Mouse (Mus musculus): ENCODE data around the gene Cfap20.
A peak's percentile ranks its signal among the peaks of the same experiment; 100 is the strongest.
"Not testable (repeated sequence)": the region's sequence is repeated elsewhere in the genome, so short reads cannot be mapped to it uniquely, and the experiment has no call there.

The Cfap20 gene

DNA sequence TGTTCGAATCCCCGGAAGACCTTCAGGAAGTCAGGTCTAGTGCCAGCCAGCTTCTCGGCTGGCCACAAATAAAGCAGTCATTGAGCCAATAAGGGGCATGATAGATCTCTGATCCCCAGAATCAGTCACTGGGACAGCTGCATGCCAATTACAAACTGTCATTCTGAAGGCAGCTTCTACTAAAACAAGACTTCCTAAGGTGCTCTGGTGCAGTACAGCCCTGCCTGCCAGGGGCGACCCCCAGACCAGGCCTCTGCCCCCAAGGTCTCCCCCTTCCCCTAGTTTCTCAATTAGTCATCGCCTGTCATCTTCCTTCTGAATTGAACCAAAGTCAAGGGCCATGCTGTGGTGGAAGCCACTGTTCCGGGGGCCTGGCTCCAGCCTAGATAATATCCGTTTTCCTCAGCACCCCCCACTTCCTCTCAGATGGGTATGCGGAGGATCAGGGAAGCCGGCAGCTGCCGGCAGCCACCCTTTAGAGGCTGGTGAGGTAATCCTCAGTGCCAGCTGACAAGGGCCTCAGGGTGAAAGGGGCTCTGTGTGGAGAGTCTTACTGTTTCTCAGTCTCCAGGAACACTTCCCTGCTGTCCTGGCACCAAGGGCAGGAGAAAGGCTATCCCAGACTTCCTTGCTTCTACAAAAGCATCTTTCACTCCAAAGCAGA is 23.2 kb downstream of the Cfap20 start:
- DNase-seq: peak; percentile 82

DNA sequence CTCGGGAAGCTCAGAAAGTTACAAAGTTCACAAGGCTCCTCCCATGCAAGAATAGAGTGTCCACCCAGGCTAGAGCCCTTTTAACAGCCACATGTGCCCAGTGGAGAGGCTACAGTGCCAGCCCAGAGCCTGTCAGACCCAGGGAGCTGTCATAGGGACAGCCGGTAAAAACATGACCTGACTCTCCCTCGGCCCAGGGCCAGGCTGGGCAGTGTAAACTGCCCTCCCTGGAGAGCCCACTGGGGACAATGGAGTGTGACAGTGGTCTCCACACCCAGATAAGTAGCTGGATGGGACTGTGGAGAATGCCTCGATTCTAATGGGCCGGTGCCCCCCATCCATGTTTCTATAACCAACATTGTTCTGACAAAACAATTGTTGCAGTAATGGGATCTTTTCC is 25.2 kb downstream of the Cfap20 start:
- peak; percentile 78 for DNase-seq

DNA sequence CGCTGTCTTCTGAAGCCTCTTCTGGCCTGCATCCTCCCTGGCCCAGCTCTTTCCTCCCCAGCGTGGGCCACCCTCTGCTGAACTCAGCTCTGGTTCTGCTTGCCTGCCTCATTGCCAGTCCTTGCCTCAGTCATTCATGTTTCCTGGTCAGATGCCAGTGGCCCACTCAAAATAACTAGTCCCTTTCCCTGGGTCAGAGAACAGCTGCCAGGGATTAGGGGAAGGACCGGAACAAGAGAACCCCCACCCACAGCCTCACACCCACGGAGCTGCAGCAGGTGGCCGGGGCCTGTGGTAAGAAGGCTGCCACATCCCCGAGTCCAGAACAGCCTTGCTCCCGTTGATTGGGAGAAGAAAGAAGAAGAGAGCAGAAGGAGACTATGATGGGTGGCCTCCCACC is 33.6 kb downstream of the Cfap20 start:
- no peak for DNase-seq

DNA sequence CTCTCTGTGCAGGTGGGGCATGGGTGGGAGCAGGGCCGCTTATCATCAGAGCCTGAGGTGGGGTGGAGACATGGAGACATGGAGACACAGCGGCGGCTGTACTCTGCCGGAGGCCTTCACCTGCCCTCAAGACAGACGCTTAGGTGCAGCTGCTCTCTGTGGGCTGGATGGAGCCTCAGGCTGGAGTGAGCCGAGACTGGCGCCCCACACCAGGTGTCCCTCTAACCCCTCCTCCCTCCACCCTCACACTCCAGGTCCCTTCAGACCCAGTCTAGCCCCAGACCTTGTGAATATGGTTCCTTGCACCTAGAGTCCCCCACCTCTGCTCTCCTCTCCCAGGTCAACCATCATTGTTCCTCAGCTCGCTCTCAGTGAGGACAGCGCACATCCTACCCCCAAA is 35.5 kb downstream of the Cfap20 start:
- no peak for DNase-seq

DNA sequence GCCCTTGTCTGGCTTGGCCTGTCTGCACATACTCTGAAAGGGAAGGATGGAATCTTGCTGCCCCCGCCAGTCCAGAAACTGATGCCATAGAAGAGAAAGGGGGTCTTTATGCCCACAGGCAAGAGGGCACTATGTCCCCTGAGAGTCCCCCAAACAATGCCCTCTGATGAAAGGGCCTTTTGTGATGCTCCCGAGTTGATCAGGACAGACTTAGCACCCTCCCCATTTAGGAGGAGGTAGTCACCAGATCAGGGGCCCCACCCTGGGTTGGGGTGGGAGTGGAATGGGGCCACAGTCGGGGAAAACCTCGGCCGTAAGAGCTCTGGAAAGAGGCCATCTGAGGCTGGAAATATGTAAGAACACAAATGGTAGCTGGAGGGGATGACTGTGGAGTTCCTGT is 37.5 kb downstream of the Cfap20 start:
- no peak for DNase-seq

DNA sequence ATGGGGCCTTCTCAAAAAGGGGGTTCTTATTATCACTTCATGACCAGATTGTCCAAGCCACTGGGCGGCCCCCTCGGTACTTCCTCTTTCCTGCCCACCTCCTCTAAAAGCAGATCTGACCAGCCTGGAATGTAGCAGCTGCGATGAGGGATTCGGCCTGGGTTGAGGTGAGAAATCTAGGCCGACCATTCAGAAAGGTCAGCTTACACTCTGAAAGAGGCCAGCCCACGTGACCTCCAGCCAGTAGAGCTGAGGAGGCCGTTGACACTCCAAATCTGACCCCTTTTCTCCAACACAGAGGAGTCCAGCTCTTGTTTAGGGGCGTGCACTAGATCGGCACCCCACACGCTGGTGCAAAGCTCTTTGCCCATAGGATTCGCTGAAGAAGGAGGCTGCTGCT is 37.9 kb downstream of the Cfap20 start:
- DNase-seq: no peak

DNA sequence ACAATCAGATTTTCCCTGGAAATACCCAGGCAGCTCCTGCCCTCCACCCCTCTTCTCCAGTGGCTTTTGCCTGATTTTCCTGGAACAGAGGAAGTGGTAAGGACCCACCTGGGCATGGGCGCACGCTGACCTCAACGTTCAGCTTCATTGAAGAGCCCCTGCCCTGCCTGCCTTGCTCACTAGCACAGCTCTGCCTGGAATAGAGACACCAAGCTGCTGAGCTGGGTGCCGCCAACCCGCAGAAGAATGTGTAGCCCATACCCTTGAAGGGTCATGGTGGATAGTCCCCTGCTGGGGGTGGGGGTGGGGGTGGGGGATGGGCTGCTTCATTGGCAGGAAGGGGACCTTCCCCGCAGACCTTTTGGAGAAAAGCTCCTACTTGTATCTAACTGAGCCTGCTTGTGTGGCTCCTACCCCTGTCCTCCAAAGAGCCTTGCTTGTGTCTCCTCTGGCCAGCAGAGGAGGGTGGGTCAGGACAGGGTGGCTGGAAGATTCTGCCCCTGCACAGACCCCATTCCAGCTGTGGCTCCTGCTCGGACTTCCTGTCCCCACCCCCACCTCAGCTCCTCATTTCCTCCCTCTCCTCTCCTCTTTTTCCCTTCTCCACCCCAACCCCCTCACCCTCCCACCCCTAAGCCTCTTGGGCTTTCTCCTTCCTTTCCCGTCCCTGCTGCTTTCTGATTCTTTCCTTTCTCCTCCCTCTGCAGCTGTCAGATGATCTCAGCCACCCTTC is 39.3 kb downstream of the Cfap20 start:
- no peak for DNase-seq

DNA sequence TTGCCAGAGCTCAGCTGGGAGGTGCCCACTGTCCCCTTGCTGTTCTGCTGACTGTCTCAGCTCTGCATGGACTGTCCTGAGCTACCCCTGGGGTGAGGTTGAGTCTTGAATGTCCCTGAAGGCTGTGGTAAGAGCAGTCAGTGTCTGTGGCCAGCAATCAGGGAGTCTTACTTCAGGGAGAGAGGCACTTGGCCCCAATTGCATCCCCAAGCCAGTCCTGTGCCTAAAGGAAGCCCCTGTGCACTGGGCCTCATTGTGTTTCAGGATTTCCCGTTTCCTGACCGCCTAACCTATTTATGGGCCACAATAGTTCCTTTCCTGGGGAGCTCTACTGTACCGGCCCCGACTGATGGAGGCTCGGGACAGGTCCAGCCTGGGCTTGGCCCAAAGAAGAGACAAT is 42.1 kb downstream of the Cfap20 start:
- peak; percentile 54 for DNase-seq

DNA sequence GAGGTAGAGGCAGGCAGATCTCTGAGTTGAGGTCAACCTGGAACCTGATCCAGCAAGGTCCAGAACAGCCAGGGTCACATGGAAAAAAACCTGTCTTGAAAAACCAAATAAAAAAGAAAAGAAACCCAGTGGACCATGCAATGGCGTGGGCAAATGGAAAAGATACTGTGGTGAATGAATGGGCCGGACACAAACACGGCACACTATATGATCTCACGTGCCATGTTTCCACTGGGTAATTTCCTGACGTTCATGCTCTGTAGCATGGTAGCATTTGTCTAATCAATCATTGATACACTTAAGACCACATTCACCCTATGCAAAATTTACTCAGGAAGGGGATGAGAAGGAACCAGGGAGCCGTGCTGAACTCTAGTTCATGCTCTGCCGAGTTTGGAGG is 43.6 kb downstream of the Cfap20 start:
- no peak for DNase-seq

DNA sequence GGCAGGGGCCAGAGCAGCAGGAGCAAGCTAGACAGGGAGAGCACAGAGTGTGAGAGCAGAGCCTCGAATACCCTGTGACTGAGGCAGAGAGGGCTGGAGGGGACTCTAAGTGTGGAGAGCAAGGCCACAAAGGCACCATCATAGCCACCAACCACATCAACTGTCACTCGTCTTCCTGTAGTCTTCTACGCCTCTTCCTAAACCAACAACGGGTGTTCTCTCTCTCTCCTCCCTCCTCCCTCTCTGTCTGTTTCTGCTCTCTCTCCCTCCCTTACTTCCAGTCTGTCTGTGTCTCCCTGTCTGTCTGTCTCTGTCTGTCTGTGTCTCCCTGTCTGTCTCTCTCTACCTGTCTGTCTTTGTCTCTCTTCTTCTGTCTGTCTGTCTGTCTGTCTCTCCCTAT is 44.4 kb downstream of the Cfap20 start:
- no peak for DNase-seq

DNA sequence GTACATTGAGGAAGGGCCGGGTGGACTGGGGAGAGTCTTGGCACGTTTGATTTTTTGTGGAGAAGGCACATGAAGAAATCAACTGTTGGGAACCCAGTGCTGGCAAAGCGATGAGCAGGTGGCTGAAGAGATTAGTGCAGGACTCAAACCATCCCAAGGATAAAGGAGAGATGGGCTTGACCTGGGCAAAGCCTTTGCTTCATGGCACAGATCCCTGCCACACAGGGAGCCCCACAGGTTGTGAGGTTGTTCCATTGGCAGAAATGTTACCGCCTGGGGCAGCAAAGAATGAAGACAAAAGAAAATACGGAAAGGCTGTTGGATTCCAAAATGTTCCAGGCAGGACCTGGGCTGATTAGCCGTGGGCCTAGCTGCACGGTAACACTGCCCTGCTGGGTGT is 46.7 kb downstream of the Cfap20 start:
- DNase-seq: no peak

DNA sequence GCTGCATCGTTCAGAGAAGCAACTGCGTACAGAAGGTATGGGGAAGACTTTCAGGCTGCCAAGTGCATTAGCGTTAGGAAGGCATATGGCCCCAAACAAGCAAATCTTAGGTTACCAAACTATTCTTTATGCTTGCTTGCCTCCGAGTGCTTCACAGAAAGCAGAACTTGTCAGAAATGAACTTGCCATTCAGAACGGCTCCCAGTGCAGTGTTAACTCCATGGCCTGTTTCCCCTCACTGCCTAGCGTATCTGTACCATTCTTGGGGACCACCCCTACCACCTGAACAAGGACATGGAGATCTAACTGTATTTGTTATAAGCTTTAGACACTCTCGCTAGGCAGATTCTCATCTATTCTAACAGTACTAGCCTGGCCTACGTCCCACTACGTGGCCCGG is 47.4 kb downstream of the Cfap20 start:
- DNase-seq: no peak

DNA sequence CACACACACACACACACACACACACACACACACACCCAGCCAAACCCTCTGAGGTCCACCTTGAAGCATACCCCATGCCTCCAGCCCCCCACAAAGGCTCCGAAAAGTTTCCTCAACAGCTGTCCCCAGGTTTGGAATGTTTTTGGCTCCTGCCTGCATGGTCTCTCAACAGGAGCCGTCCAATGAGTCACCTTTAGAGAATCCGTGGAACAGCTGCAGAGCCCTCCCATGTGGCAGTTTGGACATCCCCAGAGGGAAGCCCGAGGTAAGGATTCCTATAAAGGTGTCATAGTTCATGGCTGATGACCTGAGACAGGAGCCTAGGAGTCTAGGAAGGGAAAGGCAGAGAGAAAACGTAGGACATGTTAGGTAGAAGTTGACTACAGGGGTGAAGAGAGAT is 48.6 kb downstream of the Cfap20 start:
- no peak for DNase-seq

DNA sequence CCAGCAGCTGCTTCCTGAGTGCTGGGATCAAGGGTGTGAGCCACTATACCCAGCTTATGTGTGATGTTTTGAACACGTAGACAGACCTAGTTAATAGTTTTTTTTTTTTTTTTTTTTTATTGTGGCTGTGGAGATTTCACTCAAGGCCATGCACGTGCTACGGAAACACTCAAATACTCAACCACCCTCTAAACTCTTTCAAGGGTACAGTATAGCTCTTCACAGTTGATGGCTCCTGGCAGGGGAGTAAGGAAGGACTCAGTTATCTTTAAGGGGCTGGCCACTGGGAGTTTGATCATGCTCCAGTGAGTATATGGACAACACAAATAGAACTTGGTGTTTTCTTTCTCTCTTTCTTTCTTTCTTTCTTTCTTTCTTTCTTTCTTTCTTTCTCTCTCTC is 50.2 kb downstream of the Cfap20 start:
- peak; percentile 59 for DNase-seq

DNA sequence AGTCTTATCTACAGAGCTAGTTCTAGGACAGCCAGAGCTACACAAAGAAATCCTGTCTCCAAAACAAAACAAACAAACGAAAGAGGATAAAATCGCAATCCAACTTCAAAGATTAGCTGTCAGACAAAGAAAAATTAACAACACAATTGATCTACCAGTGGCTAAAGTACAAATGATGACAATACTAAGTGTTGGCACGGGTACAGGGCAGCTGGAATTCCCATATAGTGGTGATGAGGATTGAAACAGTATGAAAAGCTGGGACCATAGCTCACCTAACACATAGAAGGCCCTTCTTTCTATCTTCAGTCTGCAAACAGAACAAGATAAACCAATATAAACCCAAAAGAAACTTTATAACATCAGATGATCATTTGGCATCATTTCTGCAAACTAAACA is 53.1 kb downstream of the Cfap20 start:
- no peak for DNase-seq

DNA sequence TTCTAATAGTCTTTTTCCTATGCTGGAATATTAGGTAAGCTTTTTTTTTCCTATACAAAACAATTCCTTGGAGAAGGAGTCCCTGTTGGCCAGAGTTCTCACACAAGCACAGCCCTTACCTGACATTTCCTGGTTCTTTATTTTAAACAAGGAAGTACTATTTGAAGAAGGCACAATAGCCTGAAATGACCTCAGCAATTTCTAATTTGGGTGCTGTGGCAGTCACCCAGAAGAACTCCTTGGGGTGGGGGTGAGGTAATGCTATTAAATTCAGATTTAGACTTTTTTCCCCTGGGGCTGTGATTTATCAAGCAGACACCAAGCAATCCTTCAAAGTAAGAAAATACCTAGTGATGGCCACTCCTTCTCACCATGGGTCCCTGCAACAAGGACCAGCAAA is 53.7 kb downstream of the Cfap20 start:
- peak; percentile 76 for DNase-seq

DNA sequence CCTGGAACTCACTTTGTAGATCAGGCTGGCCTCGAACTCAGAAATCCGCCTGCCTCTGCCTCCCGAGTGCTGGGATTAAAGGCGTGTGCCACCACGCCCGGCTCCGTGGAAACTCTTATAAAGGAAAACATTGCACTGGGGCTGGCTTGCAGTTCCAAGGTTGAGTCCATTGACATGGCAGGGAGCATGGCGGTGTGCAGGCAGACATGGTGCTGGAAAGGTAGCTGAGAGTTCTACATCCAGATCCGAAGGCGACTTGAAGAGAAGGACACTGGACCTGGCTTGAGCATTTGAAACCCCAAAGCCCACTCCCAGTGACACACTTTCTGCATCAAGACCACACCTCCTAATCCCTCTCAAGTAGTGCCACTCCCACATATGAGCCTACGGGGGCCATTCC is 55.7 kb downstream of the Cfap20 start:
- DNase-seq: not testable (repeated sequence)

DNA sequence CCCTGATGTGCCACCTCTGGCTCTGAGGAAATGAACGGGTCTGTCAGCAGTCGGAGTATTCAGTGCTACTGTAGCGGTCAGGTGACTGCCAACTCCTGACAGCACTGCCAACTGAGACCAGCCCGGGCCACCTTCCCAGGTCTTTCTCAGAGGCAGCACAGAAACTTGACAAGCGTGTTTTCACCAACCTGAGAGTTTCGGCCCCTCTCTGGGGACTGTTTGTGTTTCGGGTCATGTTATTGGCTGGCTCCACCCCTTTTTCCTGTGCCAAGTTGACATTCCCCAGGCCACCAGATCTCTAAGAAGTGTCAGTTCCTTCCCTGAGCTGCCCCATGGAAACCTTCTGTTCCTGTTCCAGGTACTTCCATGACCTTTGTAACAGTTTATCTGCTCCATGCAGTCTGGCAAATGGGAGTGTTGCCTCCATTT is 56.8 kb downstream of the Cfap20 start:
- peak; percentile 91 for DNase-seq

DNA sequence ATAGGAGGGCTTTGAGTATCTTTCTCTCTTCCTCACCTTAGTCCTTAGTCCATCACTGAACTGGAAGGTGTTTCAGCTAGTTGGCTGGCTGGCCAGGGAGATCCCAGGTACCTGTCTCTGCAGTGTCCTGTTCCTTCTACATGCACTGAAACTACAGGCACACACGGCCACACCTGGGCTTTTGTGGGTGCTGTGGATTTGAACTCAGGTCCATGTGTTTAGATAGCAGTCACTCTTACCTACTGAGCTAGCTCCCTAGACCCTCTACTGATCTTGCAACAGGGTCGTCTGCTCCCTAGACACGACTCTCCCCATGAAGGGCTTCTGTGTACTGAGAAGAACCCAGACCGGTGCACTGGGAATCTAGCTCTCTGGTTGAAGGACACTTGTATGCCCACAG is 57.6 kb downstream of the Cfap20 start:
- DNase-seq: no peak

DNA sequence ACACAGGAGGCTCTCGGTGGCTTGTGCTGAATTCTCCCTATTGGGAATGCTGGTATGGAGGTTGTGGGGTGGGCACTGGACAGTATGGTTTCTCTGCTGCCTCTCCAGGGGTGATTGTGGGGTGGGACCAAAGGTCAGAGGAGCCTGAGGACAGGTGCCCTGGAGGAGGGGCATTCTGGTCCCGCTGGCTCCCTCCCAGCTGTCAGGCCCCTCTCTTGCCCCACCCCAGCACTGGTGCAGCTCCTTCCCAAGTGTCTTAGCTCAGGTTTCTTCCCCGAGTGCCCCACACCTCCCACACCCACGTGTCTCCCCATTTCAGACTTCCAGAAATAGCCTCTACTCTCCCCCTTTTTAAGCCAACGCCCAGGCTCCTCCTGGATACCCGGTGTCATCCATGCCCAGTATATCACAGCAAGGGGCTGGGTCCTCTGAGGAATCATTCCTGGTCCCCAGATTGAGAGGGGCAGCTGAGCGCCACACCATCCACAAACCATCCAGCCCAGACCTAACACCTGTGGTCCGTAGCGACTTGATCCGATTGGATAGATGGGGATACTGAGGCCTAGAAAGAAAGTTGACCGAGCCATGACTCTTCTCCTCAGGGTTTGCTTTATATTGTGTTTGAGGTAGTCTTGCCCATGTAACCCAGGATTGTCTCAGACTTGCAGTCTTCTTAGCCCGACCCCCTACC is 58.2 kb downstream of the Cfap20 start:
- no peak for DNase-seq

DNA sequence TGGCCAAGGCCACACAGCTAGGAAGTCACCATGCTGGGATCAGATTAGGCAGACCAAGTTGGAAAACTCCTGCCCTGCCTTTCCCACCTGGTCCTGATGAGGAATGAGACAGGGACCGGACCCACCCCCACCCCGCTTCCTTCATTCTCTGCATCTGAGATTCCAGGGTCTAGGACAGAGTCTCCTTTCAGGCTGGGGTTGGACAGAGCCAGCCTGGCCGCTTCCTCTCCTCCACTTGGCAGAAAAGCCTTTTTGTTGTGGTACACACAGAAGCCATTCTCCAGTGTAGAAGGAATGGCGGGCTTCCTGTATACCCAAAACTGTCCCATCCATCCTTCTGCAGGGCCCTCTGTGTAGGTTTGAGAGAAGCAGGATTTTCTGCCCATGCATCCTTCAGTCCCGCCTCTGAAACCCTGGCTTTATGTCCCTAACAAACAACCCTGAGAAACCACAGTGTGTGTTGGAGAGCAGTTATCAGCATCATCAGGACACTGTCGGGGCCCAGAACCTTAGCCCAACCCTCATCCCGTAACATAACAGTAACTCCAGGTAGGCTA is 59.2 kb downstream of the Cfap20 start:
- DNase-seq: no peak

DNA sequence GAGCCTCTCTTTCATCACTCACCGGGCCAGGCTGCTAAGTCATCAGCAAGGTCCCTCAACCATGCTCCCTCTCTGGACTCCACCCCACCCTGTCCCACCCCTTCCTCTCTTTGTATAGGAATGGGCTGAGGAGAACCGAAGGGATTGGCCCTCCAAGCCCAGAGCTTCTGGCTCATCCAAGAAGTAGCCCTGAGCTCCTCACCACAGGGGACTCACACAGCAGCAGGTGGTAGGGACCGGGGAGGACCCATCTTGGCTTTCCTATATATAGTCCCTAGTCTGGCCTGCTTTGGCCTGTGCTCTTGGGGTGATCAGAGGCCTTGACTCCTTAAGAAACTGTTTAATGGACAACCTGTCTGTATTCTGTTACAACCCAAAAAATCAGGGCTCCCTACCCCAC is 60.2 kb downstream of the Cfap20 start:
- no peak for DNase-seq

DNA sequence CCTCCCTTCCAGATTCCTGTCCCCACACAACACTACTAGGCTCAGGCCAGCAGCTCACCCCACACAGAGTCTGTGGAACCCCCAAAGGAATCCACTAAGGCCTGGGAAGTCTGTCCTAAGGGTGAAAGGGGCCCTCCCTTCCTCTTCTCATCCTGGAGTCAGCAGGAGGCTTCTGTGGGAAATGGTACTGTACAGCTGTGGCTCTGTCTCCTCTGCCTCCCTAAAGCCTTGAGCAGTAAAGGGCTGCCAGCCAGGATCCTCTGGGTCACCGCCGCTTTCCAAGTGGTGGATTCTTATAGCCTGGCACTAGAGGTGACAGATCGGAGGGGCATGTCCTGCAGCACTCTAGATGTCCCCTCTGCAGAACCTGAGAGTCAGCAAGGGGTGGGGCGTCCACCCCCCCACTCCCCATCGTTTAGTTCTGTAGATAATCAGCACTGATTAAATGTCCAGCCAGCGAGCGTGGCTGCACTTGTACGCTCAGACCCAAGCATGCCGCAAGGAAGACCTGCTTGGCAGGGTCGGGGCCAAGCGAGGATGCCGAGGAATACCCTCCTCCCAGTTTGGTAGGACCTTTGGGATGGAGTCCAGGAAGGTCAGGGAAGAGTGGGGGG is 61.2 kb downstream of the Cfap20 start:
- no peak for DNase-seq

Data from lung, postnatal 36 days (tissue).